Mouse (Mus musculus) right cerebral cortex, postnatal 25 days (tissue): Measurements from ENCODE around the gene Ngef.

Source experiments
- DNase-seq: peaks from one replicate; pipeline ENCODE4 v3.0.0; 2022

Gene Ngef

DNA sequence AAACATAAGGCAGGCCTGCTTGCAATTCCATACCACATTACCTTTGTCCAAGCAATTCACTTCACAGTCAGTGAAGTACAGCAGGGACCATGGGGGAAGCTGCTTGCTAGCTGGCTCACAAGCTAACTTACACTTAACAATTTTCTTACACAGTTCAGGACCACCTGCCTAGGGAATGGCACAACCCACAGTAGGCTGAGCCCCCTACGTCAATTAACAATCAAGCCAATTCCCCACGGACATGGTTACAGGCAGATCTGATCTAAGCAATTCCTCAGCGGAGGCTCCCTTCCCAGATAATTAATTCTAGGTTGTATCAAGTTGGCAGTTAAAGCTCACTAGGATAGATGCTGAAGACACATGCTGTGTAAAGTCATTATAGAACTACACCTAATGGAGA lies 10.7 kb downstream of the Ngef start:
- DNase-seq: no peak

DNA sequence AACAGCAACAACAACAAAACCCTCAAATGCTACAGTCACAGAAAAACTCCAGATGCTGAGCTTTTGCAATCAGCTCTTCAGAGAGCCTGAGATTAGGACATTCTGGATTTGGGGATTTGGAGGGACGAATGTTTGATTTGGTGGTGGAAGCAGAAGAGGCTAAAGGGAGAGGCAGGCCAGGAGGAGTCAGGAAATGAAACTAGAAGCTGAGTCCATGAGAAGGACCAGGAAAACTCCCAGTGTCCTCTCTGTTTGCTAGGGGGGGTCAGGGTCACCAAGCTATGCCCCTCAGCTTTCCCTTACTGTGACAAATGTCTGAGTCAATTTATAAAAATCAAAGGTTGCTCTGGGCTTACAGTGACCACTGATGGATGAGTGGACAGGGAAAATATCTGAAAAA lies 20.1 kb downstream of the Ngef start:
- no peak for DNase-seq

DNA sequence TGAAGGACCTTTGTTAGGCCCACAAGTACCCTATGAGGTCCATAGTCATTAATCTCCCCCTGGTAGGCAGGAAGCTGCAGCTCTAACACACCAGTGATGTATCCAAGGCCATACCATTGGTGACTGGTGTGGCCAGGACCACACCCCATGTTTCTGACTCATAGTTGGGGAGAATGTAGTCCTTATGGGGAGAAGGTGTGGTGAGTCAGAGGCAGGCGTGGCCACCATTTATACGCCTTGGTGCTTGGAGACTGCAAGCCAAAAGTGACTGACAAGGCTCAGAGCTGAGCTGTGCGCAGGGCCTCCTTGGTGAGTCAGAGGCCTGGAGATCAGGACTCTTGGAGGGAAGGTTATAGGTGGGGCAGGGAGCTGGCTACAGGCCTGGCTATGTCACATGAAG lies 22.7 kb downstream of the Ngef start:
- DNase-seq: no peak

GRCm38 (mm10) chr1:87541614-87542013 lies 32.1 kb downstream of the Ngef start:
- no peak for DNase-seq

- no peak for DNase-seq
Measured at GRCm38 (mm10) chr1:87537008-87537407, 36.7 kb downstream of the Ngef start.

GRCm38 (mm10) chr1:87534118-87534517 lies 39.6 kb downstream of the Ngef start:
- DNase-seq: no peak

DNA sequence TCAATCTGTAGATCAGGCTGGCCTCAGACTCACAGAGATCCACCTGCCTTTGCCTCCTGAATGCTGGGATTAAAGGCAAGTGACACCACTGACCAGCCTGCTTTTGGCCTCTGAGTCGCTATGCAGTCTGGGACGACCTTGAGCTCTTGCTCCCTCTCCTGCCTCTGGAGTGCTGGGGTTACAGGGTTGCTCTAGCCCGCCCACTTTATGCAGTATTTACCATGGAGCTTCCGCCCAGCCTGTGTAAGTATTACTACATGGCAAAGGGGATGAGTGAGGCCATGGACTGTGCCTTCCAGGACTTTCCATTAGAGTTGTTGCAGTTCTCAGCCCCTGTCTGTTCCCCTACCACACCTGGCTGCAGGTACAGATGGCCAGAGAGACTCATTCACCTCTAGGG lies 41.3 kb downstream of the Ngef start:
- DNase-seq: no peak

GRCm38 (mm10) chr1:87527191-87527590 lies 46.5 kb downstream of the Ngef start:
- no peak for DNase-seq

- DNase-seq: no peak
Measured at GRCm38 (mm10) chr1:87525041-87525440, 48.6 kb downstream of the Ngef start.

- no peak for DNase-seq
Measured at GRCm38 (mm10) chr1:87521523-87521922, 52.1 kb downstream of the Ngef start.

DNA sequence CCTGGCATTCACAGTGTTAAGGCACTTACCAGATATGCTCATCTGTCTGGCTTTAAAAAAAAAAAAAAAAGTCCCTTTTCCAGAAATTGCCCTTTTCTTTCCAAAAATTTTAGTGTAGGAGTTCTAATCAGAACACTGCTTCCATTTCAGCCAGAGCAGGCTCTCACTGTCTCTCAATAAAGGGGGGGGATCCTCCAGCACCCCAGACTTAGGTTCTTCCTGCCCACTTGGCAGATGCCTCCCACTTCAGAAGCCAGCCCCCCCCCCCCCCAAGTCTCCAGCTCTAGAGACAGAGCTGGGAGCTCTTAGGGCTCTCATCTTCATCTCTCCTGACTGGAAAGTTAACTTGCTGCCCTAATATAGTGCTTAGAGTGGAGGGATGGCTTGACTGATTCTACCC lies 53.2 kb downstream of the Ngef start:
- DNase-seq: no peak

DNA sequence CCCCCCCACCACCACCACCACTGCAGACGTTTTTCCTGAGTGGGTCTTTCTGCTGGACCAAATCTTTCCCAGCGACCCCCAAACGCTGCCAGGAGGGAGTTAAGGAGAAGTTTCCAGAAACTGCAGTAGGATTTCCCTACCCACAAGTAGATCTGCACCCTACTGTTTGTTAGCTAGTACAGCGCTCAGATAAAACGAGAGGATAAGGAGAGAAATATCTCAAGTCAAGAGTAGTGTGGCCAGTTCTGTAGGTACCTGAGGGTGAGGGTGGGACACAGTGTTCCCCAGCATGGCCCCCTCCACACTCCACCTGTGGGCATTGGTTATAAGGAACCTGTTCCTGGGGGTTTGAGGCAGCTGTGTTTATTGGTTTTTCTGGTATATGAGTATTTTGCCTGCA lies 62.8 kb downstream of the Ngef start:
- no peak for DNase-seq

- peak; percentile 80 for DNase-seq
Measured at GRCm38 (mm10) chr1:87510166-87510691, 63.4 kb downstream of the Ngef start.

DNA sequence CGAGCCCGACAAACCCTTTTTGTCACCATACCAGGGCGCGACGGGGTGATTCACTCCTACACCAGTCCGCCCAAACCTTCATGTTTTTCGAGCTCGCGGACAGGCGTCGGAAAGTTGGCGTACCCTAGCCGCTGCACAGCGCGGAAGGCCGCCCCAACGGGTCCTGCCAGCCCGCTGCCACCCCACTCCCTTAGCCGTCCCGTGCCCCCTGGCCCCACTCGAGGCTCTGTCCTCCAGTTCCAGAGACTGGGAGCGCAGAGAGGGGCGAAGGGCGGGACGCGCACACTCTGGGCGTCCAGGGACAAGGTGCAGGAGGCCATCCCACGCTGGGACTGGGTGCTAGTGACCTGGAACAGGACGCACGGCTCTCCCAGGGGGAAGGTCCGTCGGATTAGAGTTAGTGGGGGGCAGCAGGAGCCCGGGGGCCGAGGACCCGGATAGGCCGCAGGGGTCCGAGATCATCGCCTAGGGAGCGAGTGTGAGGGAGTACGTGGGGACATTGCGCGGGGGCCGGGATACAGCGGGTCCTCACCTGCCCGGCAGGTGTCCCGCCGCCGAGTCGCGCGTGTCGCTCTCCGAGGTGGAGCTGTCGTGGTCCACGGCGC lies 64.0 kb downstream of the Ngef start, which contains the start of gene Neu2:
Gene Neu2 (plus strand): TSS at position 329 of the 605 bp plus-strand sequence.
- DNase-seq: no peak

DNA sequence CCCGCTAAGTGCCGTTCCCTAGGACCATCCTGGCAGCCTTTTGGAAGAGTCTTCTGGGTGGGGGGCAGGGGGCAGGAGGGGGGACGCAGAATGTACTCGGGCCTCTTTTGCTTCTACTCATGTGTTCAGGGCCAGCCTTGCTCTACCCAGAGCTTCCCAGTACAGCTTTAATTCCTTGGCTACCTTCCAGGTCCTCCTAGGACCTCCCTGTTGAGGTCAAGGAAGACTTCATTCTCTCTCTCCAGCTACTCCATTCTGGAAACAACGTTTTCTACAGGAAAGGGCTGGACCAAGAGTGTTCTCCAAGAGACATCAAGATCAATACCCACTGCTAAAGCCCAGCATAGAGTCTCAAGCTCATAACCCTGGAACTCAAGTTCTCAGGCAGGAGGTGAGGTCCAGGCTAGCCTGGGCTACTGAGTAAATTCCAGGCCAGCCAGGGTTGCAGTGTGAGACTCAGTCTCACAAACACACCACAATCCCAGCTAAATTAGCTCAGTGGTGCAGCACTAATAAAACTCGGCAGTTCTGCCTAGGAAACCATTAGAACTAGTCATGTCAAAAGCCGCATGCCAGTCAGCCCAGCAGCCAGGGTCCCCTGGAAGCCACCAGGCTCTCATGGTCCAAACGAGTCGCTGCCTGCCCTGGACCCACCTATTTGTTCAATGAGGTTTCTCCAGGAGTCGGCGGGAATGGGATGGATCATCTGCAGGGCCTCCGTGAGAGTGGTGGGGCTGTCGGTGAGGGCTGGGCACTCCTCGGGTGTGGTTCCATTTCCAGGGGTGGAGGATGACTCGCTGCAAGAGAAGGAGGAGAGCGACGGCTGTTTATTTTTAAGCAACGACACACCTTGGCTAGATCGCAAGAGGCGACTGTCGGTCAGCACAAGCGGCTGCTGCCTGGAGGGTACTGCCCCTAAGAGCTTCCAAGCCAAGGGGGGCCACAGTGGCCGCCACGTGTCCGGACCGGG lies 64.8 kb downstream of the Ngef start:
- DNase-seq: peak; percentile 56

DNA sequence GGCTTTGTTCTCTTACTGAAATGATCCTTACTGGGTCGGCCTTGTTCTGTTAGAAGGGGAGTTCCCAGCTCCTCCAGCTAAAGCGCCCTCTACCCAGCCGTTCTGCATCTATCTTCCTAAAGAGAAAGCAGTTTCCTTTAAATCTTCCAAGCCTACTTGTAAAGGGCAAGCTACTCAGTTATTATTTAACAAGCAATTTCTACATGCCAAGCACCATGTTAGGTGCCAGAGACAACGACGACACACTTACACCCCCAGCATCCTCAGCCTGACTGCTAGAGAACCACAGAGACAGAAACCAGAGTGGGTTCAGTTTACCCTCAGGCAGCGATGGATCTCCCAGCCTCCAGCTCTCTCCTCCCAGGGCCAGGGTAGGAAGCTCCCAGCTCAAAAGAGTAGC lies 65.8 kb downstream of the Ngef start:
- no peak for DNase-seq

- no peak for DNase-seq
Measured at GRCm38 (mm10) chr1:87505524-87505923, 68.1 kb downstream of the Ngef start.

- DNase-seq: no peak
Measured at GRCm38 (mm10) chr1:87493542-87493941, 80.1 kb downstream of the Ngef start.

DNA sequence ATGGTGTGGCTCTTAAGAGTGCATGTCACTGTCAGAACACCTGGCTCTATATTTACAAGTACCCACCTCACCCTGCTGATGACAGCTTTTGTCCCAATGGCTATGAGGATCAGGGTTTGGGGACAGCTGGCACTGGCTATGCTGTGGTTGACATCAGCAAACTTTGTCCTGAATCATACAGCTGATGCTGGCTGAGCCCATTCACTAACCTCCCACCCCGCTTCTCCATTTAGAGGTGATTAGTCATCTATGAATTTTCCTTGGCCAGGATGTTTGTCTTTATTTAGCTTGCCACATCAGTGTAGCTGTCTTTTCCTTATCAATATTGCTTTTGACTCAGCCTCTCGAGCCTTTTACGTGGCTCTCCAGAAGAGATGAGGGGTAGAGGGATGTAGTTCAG lies 81.4 kb downstream of the Ngef start:
- no peak for DNase-seq

DNA sequence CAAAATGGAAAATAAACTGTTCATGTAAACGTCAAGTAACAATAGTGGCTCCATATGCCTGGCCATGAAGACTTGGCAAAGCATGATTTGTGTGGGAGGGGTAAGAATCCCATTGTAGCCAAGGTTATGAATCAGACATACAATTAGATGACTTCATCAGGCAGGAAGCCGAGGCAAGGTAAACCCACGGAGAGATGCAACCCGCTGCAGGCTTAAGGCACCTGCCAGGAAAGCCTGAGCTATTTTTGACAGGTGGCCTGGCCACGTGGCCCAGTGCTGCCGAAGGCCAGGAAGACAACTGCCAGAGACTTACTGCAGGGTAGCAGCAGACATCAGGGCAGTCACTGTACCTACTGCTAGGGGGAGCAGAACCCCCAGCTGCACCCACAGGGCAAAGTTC lies 87.3 kb downstream of the Ngef start:
- peak; percentile 76 for DNase-seq

DNA sequence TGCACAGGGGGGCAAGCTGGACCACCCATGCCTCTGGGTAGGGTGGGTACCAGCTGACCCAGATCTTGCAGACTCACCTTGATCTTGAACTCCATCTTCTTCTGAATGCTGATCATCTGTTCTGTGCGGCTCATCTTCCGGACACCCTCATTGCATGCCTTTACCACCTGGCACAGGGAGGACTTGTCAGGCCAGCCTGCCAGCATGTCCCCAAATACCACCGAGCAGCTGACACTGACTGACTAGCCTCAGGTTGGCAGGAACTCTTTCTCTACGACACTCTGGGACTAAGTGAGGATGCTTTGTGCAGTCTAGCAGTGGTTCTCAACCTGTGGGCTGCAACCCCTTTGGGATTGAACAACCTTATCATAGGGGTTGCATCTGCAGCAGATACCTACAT lies 91.1 kb downstream of the Ngef start:
- no peak for DNase-seq

GRCm38 (mm10) chr1:87475076-87475895 lies 98.4 kb downstream of the Ngef start:
- peak; percentile 75 for DNase-seq

GRCm38 (mm10) chr1:87472576-87472975 lies 101.1 kb downstream of the Ngef start:
- DNase-seq: no peak
